Mouse (Mus musculus) Patski (cell line): ENCODE data around the gene Nr3c2. TPM values are rescaled to one million over a fixed set of nuclear protein-coding genes. Genes with fewer than 3 reads are reported as not detected.

ENCODE experiments used
- ATAC-seq: fragments of 100-300 bp; one replicate; pipeline ENCODE4 v1.8.0; 2021
- CTCF ChIA-PET: fragments of 350-600 bp; sonication (Branson Sonifier 250); formaldehyde crosslinking; loops from one replicate; lab custom pipeline; 2022; ENCODE audit warnings: inconsistent platforms; lab: Charles Lee
- POLR2A ChIA-PET: fragments of 350-600 bp; sonication (Branson Sonifier 250); formaldehyde crosslinking; loops from one replicate; lab custom pipeline; 2022; ENCODE audit warnings: antibody characterized with exemption, inconsistent platforms; lab: Charles Lee
- DNase-seq: peaks from one replicate; pipeline ENCODE4 v3.0.0-alpha.2; 2011; ENCODE audit warnings: low read depth, low spot score
- H3K27me3 ChIP-seq: fragments of 371-371 bp; one replicate; pipeline ENCODE4 v1.5.1; 2021
- CTCF ChIP-seq: fragments of 100-300 bp; IDR thresholded peaks from one replicate; pipeline ENCODE4 v1.5.1; 2021
- in situ Hi-C: fragments of 300-500 bp; cut with MboI; formaldehyde crosslinking; loops from 3 replicates; pipeline ENCODE4 v1.11.1; 2018; ENCODE audit warnings: low pct_unique_long_range_greater_than_20kb, mixed read lengths
- polyA plus RNA-seq: library from polyadenylated mRNA; unstranded; gene quantifications from one replicate; pipeline ENCODE4 v1.2.3, GENCODE M21; 2021

Nr3c2 gene
- polyA plus RNA-seq: 6.7 TPM

GRCm38 (mm10) chr8:76899411-76900154 lies at the start of gene Nr3c2:
Gene Nr3c2 (plus strand): TSS chr8:76899442.
- ChIA-PET CTCF (no interaction called here), POLR2A (no interaction called here)
- H3K27me3 ChIP-seq: no peaks in the 10 kb centered on the region
- in situ Hi-C loops: loop anchor here (25.0 kb wide), 2 partner anchors 438 to 837 kb away; no protein-coding TSS in a partner anchor
- ATAC-seq (no peak), DNase-seq (no peak)
- TF ChIP-seq CTCF: no peak

GRCm38 (mm10) chr8:76858534-76858933 lies 40.7 kb upstream of the Nr3c2 start:
- in situ Hi-C loops: no loop called here
- no peak for DNase-seq
- ChIA-PET POLR2A (no interaction called here), CTCF (interaction anchor here (1.4 kb wide), 1 partner anchor 11 kb away, joined by 4 read pairs; no protein-coding TSS in a partner anchor)
- ATAC-seq: no peak
- TF ChIP-seq CTCF: no peak
- H3K27me3 ChIP-seq: peaks cover 4% of the 10 kb centered on the region

GRCm38 (mm10) chr8:76859709-76860108 lies 39.5 kb upstream of the Nr3c2 start:
- H3K27me3 ChIP-seq: peaks cover 4% of the 10 kb centered on the region
- ChIA-PET POLR2A (no interaction called here), CTCF (no interaction called here)
- DNase-seq (no peak), ATAC-seq (no peak)
- in situ Hi-C loops: no loop called here
- no peak for TF ChIP-seq CTCF

- no peak for TF ChIP-seq CTCF
- ChIA-PET POLR2A (no interaction called here), CTCF (interaction anchor here (1.5 kb wide), 1 partner anchor 35 kb away, joined by 4 read pairs; no protein-coding TSS in a partner anchor)
- in situ Hi-C loops: no loop called here
- ATAC-seq: no peak
- H3K27me3 ChIP-seq: peaks cover 10% of the 10 kb centered on the region
- DNase-seq: no peak
Measured at GRCm38 (mm10) chr8:76863066-76863465, 36.2 kb upstream of the Nr3c2 start.

- in situ Hi-C loops: loop anchor here (25.0 kb wide), 1 partner anchor 815 kb away; no protein-coding TSS in a partner anchor
- POLR2A ChIA-PET: no interaction called here
- CTCF ChIA-PET: no interaction called here
- no peak for ATAC-seq
- DNase-seq: no peak
- H3K27me3 ChIP-seq: peaks cover 4% of the 10 kb centered on the region
- TF ChIP-seq CTCF: no peak
Measured at GRCm38 (mm10) chr8:76876809-76877208, 22.4 kb upstream of the Nr3c2 start.

GRCm38 (mm10) chr8:76897050-76897449 lies 2.2 kb upstream of the Nr3c2 start:
- DNase-seq: no peak
- no peak for ATAC-seq
- POLR2A ChIA-PET: no interaction called here
- CTCF ChIA-PET: interaction anchor here (1.1 kb wide), 1 partner anchor 274 kb away, joined by 3 read pairs; no protein-coding TSS in a partner anchor
- no peak for TF ChIP-seq CTCF
- in situ Hi-C loops: loop anchor here (25.0 kb wide), 1 partner anchor 835 kb away; no protein-coding TSS in a partner anchor
- H3K27me3 ChIP-seq: no peaks in the 10 kb centered on the region

- no peaks in the 10 kb centered on the region for H3K27me3 ChIP-seq
- ATAC-seq (peak; percentile 5), DNase-seq (no peak)
- in situ Hi-C loops: loop anchor here (25.0 kb wide), 1 partner anchor 837 kb away; no protein-coding TSS in a partner anchor
- POLR2A ChIA-PET: no interaction called here
- no peak for TF ChIP-seq CTCF
- CTCF ChIA-PET: no interaction called here
Measured at GRCm38 (mm10) chr8:76898721-76899410, 376 bp upstream of the Nr3c2 start.

- in situ Hi-C loops: loop anchor here (25.0 kb wide), 1 partner anchor 437 kb away; no protein-coding TSS in a partner anchor
- ChIA-PET CTCF (interaction anchor here (1.0 kb wide), 1 partner anchor 221 kb away, joined by 3 read pairs; no protein-coding TSS in a partner anchor), POLR2A (interaction anchor here (0.6 to 0.7 kb wide), 3 partner anchors 462 to 806 kb away, joined by 3 to 6 read pairs (median 4); no protein-coding TSS in a partner anchor)
- no peaks in the 10 kb centered on the region for H3K27me3 ChIP-seq
- TF ChIP-seq CTCF: no peak
- ATAC-seq (no peak), DNase-seq (no peak)
Measured at GRCm38 (mm10) chr8:76900155-76901141, 1.2 kb downstream of the Nr3c2 start.

GRCm38 (mm10) chr8:76901430-76902204 lies 2.4 kb downstream of the Nr3c2 start:
- peak; percentile 84 for DNase-seq
- no peak for TF ChIP-seq CTCF
- POLR2A ChIA-PET: interaction anchor here (0.6 to 0.7 kb wide), 3 partner anchors 461 to 807 kb away, joined by 3 to 6 read pairs (median 4); no protein-coding TSS in a partner anchor
- CTCF ChIA-PET: interaction anchor here (1.0 kb wide), 1 partner anchor 220 kb away, joined by 3 read pairs; no protein-coding TSS in a partner anchor
- peak; percentile 95 for ATAC-seq
- in situ Hi-C loops: loop anchor here (25.0 kb wide), 1 partner anchor 436 kb away; no protein-coding TSS in a partner anchor
- H3K27me3 ChIP-seq: no peaks in the 10 kb centered on the region
